Mouse (Mus musculus): Measurements from ENCODE around the gene Olfr618.
"Not testable (repeated sequence)": the region's sequence is repeated elsewhere in the genome, so short reads cannot be mapped to it uniquely, and the experiment has no call there.

Olfr618 gene

GRCm38 (mm10) chr7:103589803-103590202 lies at the start of gene Olfr618:
Gene Olfr618 (plus strand): TSS chr7:103590103.
- no peak for DNase-seq

GRCm38 (mm10) chr7:103542617-103543016 lies 47.3 kb upstream of the Olfr618 start, which contains the start of gene Olfr612:
Gene Olfr612 (minus strand): TSS chr7:103542717.
- not testable (repeated sequence) for DNase-seq

- no peak for DNase-seq
These were observed 42.1 kb upstream of the Olfr618 start, which contains the start of gene Olfr613 for GRCm38 (mm10) chr7:103547774-103548173. Gene Olfr613 (plus strand): TSS chr7:103548074.

- DNase-seq: no peak
These were observed 34.1 kb upstream of the Olfr618 start, which contains the start of gene Olfr615 for GRCm38 (mm10) chr7:103555779-103556178. Gene Olfr615 (plus strand): TSS chr7:103556079.

GRCm38 (mm10) chr7:103569043-103569442 lies 20.9 kb upstream of the Olfr618 start, which contains the start of gene Olfr616:
Gene Olfr616 (minus strand): TSS chr7:103569143.
- no peak for DNase-seq

GRCm38 (mm10) chr7:103572761-103573160 lies 17.1 kb upstream of the Olfr618 start, which contains the start of gene Olfr617:
Gene Olfr617 (plus strand): TSS chr7:103573061.
- no peak for DNase-seq

GRCm38 (mm10) chr7:103600275-103600674 lies 10.4 kb downstream of the Olfr618 start, which contains the start of gene Olfr619:
Gene Olfr619 (plus strand): TSS chr7:103600575.
- DNase-seq: no peak

GRCm38 (mm10) chr7:103607425-103607824 lies 17.5 kb downstream of the Olfr618 start:
- DNase-seq: no peak

GRCm38 (mm10) chr7:103612434-103612833 lies 22.5 kb downstream of the Olfr618 start, which contains the start of gene Olfr620:
Gene Olfr620 (minus strand): TSS chr7:103612534.
- no peak for DNase-seq

GRCm38 (mm10) chr7:103636795-103637194 lies 46.9 kb downstream of the Olfr618 start:
- no peak for DNase-seq

GRCm38 (mm10) chr7:103642602-103643001 lies 52.7 kb downstream of the Olfr618 start, which contains the start of gene Olfr622:
Gene Olfr622 (minus strand): TSS chr7:103642702.
- no peak for DNase-seq

GRCm38 (mm10) chr7:103644070-103644469 lies 54.2 kb downstream of the Olfr618 start:
- no peak for DNase-seq
